Mouse (Mus musculus) gastrocnemius, adult 18-20 months (tissue): ENCODE data around the gene Dhdh. TPM values are rescaled to one million over a fixed set of nuclear protein-coding genes. Genes with fewer than 3 reads are reported as not detected.

Source experiments
- DNase-seq: peaks from one replicate; pipeline ENCODE4 v3.0.0; 2021; ENCODE audit warnings: low spot score
- microRNA-seq: library from miRNA; unstranded; fragments of <30 nt; microRNA quantifications from one replicate; pipeline ENCODE4 v1.2.0, GENCODE M21; 2021
- total RNA-seq, 2 experiments: library from RNA; stranded (reverse); gene quantifications; 2 replicates each; pipeline ENCODE4 v1.2.3; 2021

Gene Dhdh
- total RNA-seq, 2 experiments from 2014 or later = 22.6 to 22.9 TPM

- DNase-seq = no peak
Measured at GRCm38 (mm10) chr7:45454971-45455370, 33.6 kb downstream of the Dhdh start.

DNA sequence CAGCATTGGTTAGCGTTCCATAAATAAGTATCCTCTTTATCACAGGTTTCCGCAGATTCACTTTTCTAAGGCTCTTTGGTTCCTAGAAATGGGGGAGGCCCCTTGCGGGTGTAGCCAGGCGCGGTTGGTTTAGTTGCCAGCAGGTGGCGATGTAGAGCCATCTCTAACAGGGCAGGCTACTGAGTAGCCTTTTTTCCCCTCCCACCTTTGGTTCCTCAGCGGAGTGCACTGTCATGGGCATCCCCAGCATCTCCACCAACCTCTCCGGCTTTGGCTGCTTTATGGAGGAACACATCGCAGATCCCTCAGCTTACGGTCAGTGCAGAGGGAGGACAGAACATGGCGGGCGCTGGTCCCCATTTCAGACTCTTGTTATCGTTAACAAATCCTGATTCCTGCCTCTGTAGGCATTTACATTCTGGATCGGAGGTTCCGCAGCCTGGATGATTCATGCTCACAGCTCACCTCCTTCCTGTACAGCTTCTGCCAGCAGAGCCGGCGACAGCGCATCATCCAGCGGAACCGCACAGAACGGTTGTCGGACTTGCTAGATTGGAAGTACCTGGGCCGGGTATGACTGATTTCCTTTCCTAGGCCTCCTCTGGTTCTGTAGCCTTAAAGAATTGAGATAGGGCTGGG lies 37.1 kb downstream of the Dhdh start:
- DNase-seq = peak; percentile 85

DNA sequence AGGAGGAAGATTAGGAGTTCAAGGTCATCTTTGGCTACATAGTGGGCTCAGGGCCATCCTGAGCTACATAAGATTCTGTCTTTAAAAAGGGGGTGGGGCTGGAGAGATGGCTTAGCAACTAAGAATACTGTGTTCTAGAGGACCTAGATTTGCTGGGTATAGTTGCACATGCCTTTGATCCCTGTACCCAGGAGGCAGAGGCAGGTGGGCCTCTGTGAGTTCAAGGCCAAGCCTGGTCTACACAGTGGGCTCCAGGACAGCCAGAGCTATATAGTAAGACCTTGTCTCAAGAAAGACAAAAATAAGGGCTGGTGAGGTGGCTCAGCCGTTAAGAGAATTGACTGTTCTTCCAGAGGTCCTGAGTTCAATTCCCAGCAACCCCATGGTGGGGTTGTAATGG lies 38.6 kb downstream of the Dhdh start:
- DNase-seq = no peak

DNA sequence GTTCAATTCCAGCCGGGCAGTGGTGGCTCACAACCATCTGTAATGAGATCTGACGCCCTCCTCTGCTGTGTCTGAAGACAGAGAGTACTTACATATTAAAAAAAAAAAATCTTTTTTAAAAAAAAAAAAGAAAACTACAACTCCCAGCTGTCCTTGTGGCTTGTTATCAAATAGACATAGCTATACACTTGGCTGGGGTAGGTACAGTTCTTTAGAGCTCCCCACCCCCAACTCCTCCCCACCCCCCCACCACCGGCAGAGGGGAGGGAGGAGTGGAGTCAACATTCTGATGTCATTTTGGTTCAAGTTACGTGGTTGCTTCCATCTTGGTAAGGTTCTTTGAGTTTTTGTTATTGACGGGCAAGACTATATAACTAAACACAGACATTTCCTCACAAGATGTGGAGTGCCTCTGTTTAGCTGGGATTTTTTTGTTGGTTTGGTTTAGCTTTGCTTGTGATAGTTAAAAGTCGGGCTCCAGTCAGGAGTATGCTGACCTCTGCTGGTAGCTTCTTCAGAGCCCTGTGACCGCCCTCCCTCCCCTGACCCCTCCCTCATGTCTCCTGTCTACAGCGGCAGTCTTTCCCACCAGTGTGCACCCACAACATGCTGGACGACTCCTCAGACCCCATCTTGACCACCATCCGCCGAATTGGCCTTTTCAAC lies 41.1 kb downstream of the Dhdh start:
- no peak for DNase-seq

- DNase-seq = no peak
Measured at GRCm38 (mm10) chr7:45446589-45446988, 42.0 kb downstream of the Dhdh start.

DNA sequence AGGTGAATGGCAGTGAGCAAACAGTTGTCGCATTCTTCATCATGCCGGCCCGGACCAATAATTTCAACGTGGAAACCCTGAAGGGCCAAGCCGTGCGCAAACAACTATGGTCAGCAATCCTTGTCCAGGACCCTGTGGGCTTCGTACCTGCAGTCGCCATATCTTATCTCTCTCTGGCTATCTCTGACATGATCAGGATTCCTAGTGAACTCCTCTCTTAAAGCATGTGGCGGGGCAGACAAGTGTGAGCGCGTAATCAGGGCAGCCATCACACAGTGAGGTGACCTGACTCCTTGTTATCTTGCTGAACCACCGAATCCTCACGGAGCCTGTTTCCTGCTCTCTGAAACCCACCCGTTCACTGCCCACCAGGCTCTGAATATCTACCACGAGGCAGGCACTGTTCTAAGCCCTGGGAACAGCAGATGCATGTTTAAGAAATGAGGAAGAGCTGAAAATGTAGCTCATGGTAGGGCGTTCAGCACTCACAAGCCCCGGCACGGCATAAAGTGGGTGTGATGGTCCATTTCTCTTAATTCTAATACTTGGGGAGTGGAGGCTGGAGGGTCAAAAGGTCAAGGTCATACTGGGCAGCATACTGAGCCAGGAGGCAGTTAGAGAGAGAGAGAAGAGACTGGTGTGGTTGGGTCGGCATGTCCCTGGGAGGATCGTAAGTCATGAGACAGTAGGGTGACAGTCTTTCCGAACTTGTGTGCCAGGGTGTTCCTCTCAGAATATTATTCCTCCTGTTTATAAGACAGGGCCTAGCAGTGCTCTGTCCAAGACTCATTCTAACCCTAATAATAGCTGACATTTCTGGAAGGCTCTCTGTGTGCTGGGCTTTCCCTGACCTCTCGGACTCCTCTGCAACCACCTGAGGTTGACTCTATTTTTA lies 44.8 kb downstream of the Dhdh start:
- peak; percentile 76 for DNase-seq

DNA sequence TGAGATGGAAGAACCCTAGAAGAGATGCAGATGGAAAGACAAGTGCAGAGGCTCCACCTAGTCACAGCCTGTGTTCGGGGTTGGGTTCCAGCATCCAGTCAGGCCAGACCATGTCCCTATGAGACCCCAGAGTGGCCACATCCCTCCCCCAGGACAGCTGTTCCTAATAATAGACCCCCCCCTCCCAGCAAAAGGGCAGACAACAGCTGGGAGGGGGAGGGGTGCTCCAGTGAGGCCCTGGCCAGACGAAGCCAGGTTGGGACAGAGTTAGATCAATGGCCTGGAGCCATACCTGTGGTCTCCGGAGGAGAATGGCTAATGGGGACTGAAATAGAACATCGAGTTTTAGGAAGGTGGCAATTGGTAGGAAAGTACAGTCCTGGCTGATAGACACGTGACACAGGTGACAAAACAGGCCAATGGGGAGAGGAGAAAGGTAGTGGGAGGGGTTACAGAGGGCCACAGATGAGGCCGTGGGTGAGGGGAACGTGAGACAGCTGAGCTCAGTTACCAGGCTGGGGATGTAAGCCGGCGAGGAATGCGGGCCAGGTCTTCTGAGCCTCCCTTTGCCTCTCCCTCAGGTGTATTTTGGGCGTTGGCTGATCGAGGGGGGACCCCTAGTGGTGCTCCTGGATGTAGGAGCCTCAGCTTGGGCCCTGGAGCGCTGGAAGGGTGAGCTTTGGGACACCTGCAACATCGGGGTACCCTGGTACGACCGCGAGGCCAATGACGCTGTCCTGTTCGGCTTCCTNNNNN lies 50.9 kb downstream of the Dhdh start, which contains the start of gene Ruvbl2:
TSS of gene Ruvbl2 (minus strand) at position 576 of the 756 bp plus-strand sequence.
- peak; percentile 85 for DNase-seq

DNA sequence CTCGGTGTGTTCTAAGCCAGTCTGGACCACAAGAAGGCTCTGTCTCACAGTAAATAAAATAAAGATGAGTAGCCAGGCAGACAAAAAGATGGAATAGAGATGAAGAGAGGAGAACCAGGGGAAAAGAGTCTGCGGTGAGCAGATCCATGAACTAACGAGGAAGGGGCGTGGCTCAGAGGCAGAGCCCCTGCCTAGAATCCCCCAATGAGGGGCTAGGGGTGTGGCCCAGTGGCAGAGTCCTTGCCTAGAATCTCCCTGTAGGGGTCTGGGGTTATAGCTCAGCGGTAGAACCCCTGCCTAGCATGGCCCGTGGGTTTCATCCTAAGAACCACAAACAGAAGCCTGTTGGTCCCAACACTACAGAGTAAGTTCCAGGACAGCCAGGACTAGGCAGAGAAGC lies 51.6 kb downstream of the Dhdh start:
- no peak for DNase-seq

- DNase-seq = no peak
Measured at GRCm38 (mm10) chr7:45436444-45436843, 52.2 kb downstream of the Dhdh start.

DNA sequence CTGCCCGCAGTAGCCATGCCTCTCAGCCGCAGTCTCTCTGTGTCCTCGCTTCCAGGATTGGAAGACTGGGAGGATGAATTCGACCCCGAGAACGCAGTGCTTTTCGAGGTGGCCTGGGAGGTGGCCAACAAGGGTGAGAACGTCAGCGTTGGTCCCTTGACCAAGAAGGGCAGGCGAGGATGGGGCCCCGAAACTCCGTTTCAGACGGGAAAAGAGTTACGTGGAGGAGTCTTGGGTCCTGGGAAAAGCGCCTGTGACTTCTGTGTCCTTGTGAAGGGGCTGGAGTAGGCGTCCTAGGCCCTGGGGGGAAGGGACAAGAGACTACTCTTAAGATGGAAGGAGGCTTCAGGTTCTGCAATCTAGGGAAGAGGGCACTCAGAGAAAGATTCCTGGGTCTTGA lies 53.6 kb downstream of the Dhdh start:
- DNase-seq = no peak

DNA sequence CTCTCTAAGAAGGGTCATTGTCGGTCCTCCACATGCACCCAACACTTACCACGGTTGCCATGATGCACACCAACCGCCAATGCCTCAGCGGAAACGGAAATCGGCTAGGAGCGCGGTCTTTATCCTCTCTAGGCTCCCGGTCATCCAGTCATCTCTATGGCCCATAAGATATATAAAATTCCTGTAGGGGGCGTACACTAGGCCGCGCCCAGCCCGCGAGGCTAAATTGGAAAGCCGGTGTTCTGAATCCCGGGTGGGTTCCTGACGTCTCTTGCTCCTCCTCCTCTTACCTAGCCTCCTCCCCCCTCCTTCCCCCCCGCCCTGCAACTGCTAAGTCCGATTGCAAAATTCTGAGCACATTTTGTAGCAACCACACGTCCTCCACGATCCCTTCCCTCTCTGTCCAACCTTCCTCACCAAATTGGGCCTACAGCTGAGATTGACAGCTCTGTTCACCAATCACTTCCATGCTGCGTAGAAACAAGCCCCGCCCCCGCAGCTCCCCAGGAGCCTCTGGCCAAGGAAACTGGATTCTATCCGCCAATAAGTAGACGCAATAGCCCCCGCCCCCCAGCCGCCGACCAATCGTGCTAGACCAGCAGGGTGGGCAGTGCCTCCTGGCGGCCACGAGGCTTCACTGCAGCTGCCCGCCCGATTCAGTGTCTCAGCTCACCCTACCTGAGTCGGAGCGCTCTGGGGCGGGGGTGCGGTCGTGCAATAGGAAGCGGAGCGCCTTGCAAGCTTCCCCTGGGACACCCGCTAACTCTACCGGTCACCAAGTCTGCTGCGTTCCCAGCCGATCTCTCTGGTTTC lies 54.2 kb downstream of the Dhdh start, which contains the start of gene Gys1:
TSS of gene Gys1 (plus strand) at position 642 of the 813 bp plus-strand sequence.
- DNase-seq = peak; percentile 100

DNA sequence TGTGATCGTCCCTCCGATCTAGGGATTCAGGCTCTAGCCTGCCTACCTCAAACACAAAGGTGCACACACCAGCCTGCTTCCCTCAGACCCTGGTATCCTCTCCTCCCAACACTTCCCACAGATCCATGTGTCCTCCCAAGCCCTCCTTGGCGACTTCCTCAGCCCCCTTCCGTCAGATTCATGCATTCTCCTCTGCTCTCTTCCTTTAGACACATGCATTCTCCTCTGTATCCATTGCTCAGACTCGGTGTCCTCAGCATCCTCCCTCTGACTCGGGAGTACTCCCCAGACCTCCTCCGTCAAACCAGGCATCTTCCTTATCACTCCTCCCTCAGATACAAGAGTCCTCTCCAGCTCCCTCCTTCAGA lies 54.8 kb downstream of the Dhdh start:
- DNase-seq = no peak

GRCm38 (mm10) chr7:45426556-45426955 lies 62.0 kb downstream of the Dhdh start:
- no peak for DNase-seq

DNA sequence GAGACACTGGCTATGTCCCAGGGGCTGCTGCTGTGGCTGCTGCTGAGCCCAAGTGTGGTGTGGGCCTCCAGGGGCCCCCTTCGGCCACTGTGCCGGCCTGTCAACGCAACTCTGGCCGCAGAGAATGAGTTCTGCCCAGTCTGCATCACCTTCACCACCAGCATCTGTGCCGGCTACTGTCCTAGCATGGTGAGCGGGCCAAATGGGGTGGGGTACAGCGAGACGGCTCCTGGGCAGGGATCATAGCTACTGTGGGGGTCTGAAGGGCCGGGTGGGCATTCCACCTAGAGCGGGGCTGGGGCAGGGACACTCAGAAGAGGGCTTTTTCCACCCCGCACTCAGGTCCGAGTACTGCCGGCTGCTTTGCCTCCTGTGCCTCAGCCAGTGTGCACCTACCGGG lies 67.4 kb downstream of the Dhdh start:
- DNase-seq = no peak

Small RNAs within 50 kb of the gene (microRNA-seq; reads per million reads assigned to microRNA genes)
- not detected for gene Gm22133

Other genes with a start within 250 kb of the Dhdh start
- gene Cd37, start 249.7 kb downstream of the Dhdh start, total RNA-seq = 1 to 10 TPM; 1.1 to 1.2 TPM
- gene Slc6a16, start 247.7 kb downstream of the Dhdh start, total RNA-seq = not detected
- gene Slc6a21, start 211.3 kb downstream of the Dhdh start, total RNA-seq = not detected
- 10 to 100 TPM; 25.9 to 31.3 TPM for gene Trpm4, start 155.0 kb downstream of the Dhdh start, total RNA-seq
- 100 to 1,000 TPM; 877 to 904 TPM for gene Hrc, start 153.5 kb downstream of the Dhdh start, total RNA-seq
- under 1 TPM; 0.11 to 0.21 TPM for gene Ppfia3, start 121.8 kb downstream of the Dhdh start, total RNA-seq
- not detected for gene Lin7b, start 118.2 kb downstream of the Dhdh start, total RNA-seq
- gene Snrnp70, start 93.1 kb downstream of the Dhdh start, total RNA-seq = 10 to 100 TPM; 60.3 to 65.4 TPM
- gene Kcna7, start 83.2 kb downstream of the Dhdh start, total RNA-seq = 10 to 100 TPM; 83.7 to 93.5 TPM
- 1 to 10 TPM; 4.3 to 4.7 TPM for gene Ntf5, start 75.1 kb downstream of the Dhdh start, total RNA-seq
- under 1 TPM; 0.47 to 0.59 TPM for gene Lhb, start 68.0 kb downstream of the Dhdh start, total RNA-seq
- gene Gys1, start 54.0 kb downstream of the Dhdh start, total RNA-seq = 100 to 1,000 TPM; 321 to 326 TPM
- 10 to 100 TPM; 26.6 to 27.9 TPM for gene Ruvbl2, start 50.7 kb downstream of the Dhdh start, total RNA-seq
- gene Ftl1, start 28.9 kb downstream of the Dhdh start, total RNA-seq = 100 to 1,000 TPM; 109 to 151 TPM
- 10 to 100 TPM; 14.2 to 16.6 TPM for gene Bax, start 21.9 kb downstream of the Dhdh start, total RNA-seq
- gene Tulp2, start 6.9 kb downstream of the Dhdh start, total RNA-seq = not detected
- gene Gm45808, start 2.0 kb downstream of the Dhdh start, total RNA-seq = 1 to 10 TPM; 8.1 to 9.6 TPM
- gene Nucb1, start 21.6 kb upstream of the Dhdh start, total RNA-seq = 10 to 100 TPM; 63.3 to 68.6 TPM
- 10 to 100 TPM; 28.6 to 63.5 TPM for gene Ppp1r15a, start 37.5 kb upstream of the Dhdh start, total RNA-seq
- gene Plekha4, start 37.5 kb upstream of the Dhdh start, total RNA-seq = 1 to 10 TPM; 5.2 to 5.3 TPM
- 1 to 10 TPM in 1 of 2 experiments, under 1 TPM in 1; 0.91 to 1.9 TPM for gene Hsd17b14, start 66.1 kb upstream of the Dhdh start, total RNA-seq
- gene Bcat2, start 81.3 kb upstream of the Dhdh start, total RNA-seq = 10 to 100 TPM; 95.0 to 98.1 TPM
- gene Fgf21, start 126.7 kb upstream of the Dhdh start, total RNA-seq = not detected
- not detected for gene Fut1, start 128.5 kb upstream of the Dhdh start, total RNA-seq
- gene Izumo1, start 133.0 kb upstream of the Dhdh start, total RNA-seq = not detected
- 1 to 10 TPM; 5.5 to 8.5 TPM for gene Rasip1, start 138.7 kb upstream of the Dhdh start, total RNA-seq
- gene Mamstr, start 151.2 kb upstream of the Dhdh start, total RNA-seq = 10 to 100 TPM; 17.6 to 18.7 TPM
- under 1 TPM in 1 of 2 experiments, not detected in 1; 0.11 TPM for gene Fut2, start 177.6 kb upstream of the Dhdh start, total RNA-seq
- under 1 TPM; 0.14 to 0.26 TPM for gene Ntn5, start 195.2 kb upstream of the Dhdh start, total RNA-seq
- under 1 TPM; 0.09 TPM for gene Sec1, start 205.6 kb upstream of the Dhdh start, total RNA-seq
- gene Car11, start 211.0 kb upstream of the Dhdh start, total RNA-seq = 10 to 100 TPM; 11.1 to 17.3 TPM
- 10 to 100 TPM; 19.4 to 22.9 TPM for gene Dbp, start 216.3 kb upstream of the Dhdh start, total RNA-seq
- gene Rpl18, start 226.7 kb upstream of the Dhdh start, total RNA-seq = 100 to 1,000 TPM; 442 to 461 TPM
- gene Sphk2, start 229.2 kb upstream of the Dhdh start, total RNA-seq = 10 to 100 TPM; 15.2 to 15.6 TPM
- gene Fam83e, start 232.4 kb upstream of the Dhdh start, total RNA-seq = under 1 TPM in 1 of 2 experiments, not detected in 1; 0.18 TPM
- gene Spaca4, start 237.0 kb upstream of the Dhdh start, total RNA-seq = not detected